Mouse (Mus musculus): ENCODE data around the gene Nrip1.

The Nrip1 gene

DNA sequence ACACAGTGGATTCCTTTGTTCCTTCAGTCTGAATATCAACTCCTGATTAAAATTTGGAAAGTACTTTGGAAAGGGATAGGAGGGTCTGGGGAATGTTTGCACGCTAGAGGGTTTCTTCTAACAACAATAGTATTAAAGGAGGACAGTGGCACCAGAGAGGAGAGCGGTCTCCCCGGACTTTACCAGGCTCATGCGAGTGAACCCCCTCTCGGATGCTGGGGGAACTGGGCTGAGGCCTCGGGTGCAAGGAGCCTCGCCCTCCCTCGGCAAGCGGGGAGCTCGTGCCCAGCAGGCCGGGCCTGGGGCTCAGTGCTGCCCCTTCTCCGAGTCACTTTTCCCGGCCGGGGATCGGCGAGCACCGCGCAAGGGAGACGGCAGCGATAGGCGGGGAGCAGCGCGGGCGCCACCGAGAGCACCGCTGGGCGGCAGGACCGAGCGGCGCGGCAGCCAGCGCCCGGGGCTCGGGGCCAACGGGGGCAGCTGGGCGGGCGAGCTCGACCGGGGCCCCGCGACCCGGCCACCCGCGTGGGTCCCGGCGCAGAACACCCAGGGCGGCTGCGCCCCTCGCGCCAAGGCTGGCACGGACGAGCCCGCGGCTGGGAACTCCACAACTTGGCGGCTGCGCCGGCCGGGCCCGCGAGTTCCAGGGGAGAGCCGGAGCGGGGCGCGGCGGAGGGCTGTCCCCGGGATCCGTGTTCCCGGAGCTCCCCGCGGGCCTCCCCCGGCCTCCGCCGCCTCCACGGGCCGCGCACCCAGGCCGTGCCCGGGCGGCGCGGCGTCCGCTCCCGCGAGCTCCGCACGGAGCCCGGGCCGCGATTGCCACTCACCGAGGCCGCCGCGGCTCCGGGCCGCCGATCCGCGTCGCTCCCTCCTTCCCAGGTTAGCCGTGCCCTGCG lies 1.3 kb downstream of the Nrip1 start:
- DNase-seq (ENCODE audit: low read depth in 2 of 2, low spot score in 2 of 2), result peak; percentile 31 to 49

DNA sequence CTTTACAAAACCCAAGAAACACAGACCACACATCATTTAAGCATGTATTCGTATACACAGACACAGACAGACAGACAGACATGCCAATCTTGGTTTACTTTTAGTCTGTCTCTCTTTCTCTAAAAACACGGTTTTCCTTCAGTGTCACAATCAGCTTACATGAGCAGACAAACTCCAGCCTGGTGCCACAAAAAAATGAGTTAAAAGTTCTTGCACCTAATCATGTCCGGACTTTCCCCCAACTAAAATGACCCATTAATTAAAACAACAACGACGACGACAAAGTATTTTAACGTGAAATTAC lies 2.1 kb downstream of the Nrip1 start:
- DNase-seq (ENCODE audit: low read depth in 2 of 2, low spot score in 2 of 2), result no peak

DNA sequence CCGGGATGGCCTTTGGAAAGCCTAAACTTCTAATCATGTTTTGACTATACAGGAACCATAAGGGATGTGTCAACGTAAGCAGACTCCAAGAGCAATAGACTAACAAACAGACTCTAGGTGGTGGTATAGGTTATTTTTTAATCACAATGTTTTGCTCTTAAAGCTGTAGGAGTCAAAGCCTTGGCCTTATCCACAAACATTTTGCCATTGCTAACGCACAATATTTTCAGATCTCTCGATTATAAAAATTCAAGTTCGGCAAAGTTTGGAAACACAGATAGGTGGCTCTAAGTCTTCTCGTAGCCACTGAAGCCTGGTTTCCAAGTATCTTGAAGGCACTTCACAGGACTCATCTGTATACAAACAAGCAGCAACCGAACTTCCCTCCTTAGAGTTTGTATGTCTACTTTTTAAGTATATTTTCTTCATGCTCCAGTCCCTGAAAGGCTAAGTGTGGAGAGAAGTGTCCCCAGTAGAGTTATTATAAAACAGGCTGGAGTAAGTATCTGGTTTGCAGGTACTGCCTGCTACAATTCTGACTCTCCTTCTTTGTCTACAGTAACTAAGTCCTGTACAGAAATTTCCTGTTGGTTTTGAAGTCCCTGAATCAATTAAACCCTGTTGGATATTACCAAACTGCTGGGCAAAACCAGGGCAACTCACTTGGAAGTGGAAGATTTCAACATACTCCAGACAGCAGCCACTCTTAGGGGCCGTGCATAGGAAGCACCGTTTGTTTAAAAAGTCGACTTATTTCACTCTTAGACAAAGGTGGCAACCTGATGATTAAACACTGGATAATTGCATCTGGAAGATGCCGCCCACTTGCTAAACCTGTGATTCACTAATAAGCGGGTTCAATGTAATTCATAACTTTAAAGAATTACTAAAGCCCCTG lies 2.7 kb downstream of the Nrip1 start:
- DNase-seq (ENCODE audit: low read depth in 2 of 2, low spot score in 2 of 2), result no peak

DNA sequence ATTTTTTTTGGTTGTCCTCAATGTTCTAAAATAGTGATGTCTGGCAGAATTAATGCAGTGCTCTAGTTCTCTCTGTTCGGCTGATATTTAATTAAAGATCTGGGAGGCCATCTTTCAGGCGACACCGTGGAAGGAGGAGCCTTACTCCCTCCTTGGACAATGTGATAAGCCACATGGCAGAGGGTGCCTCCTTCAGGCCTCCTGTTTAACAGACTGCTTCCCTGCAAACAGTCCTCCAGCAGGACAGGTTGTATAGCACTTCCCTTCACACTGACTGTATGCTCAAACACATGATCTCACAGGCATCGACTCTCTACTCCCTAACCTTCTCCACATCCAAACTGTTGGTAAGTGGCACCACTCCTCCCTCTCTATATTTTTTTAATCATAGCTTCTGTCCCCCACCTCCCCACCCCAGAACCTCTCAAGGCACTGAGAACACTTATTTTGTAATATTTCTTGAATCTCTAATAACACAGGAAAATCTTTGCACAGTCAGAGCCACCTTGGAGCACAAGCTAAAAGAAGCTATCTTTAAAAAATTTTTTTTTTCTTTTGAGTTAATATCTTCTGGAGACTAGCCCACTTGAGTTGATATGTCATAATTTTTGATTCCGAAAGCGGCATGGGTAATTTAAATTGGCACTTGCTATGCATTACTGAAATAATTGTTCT lies 3.4 kb downstream of the Nrip1 start:
- no peak for DNase-seq (ENCODE audit: low read depth in 2 of 2, low spot score in 2 of 2)

DNA sequence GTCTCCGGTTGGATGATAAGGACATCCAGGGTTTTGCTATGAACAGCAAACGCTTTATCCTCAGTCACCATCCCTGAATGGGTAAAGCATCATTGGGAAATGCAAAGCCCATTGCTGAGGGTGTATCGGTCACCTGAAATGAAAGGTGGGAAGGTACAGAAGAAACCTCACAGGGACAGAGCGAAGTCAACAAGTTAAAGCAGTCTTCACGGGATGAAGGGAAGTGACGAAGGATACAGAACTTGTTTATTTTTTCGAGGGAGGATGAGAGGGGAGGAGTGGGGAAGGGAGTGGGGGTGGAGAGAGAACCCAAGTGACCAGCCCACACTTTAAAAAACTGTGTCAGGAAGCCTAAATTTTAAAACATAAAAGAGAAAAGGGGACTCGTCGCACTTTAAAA lies 4.4 kb downstream of the Nrip1 start:
- DNase-seq (ENCODE audit: low read depth in 2 of 2, low spot score in 2 of 2), result no peak

DNA sequence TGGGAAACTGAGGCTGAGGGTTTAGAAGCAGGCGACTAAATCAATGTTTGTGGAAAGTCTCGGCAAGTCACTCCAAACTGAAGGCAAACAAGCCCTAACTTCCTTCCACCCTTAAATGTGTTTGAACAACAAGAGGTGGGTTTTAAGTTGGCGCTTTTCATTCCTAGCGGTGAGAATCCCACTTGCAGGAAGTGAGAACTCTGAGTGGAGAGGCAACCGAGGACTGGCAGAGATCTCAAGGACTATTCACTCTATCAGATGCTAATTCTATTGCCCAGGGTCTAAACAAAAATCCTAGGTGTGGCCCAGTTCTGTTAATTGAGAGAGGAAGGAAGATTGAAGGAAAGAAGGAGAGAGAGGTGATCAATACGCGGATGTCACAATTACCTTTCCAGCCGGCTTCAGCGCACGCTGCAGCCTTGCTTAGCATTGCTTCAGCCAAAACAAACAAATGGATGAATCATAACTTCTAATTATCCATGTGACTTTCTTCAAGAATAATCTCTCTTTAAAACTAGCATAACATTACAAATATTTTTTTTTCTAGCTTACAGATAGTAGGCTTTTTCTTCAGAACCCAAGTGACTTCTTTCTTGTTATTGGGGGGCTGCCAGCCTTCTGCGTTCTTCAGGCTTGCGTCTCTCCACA lies 6.2 kb downstream of the Nrip1 start:
- no peak for DNase-seq (ENCODE audit: low read depth in 2 of 2, low spot score in 2 of 2)

DNA sequence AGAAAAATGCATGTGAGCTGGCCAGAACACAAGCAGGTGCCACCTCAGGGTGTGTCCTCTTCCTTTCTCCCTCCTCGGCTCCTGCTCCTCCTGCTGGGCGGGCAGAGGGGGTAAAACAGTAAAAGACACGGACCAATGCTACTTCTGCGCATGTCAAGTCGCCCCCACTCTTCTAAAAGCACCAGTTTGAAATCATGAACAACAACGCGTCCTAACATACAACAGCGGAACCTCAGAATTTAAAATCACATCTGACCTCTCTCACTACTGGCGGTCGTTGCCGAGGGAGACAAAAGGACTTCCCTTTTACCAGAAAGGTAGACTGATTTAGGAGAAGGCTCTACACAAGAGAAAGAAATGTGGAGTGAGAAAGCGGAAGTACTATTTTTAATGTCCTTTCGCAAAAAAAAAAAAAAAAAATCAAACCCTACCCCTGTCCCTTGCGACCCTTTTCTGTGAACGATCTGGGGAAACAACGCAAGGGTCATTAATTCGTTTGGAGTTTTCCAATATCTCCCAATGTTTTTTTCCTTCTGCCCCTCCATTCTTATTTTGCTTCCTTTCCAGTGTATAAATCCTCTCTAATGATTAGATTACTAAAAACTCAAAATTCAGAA lies 7.7 kb downstream of the Nrip1 start:
- DNase-seq (ENCODE audit: low read depth in 2 of 2, low spot score in 2 of 2), result peak; percentile 42 to 45

DNA sequence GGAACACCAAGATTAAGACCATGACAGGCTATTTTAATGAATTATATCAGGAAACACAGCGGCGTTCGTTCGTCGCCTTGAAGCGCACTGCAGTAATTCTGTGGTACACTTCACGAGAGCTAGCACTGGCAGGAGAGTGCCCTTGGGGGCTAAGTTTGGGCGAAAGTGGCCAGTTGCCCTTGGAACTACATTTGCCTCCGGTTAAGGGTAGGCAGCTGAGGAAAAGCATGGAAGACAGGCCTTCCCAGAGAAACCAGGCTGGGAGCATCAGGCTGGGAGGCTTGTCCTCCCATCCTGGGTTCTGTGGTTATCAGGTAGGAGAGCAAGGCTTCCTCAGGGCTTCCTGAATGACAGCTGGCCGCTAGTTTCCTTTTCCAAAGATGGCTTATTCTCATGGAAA lies 8.4 kb downstream of the Nrip1 start:
- DNase-seq (ENCODE audit: low read depth in 2 of 2, low spot score in 2 of 2), result no peak

DNA sequence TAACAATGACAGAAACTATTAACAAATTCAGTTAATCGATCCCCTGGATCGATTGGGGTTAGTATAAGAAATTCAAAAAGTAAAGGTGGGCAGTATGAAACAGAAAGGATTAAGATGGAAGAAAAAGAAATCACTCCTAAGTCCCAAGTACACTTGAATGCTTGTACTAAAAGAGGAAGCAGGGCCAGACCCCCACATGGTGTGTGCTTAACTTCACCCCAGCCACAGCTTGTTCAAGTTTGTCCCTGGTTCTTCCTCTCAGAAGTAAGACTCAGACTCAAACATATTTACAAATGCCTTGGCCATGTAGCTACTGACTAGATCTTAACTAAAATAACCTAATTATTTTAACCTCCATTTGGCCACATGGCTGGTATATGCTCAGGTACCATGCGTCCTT lies 10.0 kb downstream of the Nrip1 start:
- no peak for DNase-seq (ENCODE audit: low read depth in 2 of 2, low spot score in 2 of 2)

DNA sequence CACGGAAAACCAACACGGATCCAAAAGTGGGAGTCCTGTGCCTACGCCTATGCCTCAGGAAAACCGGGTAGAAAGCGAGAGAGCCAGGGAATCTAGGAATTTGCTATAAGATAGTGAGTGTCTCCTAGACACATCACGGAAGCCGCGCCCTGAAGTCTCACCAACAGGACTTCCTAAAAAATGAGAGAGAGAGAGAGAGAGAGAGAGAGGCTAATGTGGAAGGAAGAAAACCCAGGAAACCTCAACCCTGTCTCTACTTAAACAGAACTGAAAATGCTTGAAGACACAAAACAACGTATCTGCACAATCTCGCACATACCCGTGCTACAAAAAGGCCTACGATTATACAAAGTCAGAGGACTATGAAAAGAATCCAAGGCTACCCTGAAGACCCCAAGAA lies 10.6 kb downstream of the Nrip1 start:
- no peak for DNase-seq (ENCODE audit: low read depth in 2 of 2, low spot score in 2 of 2)

DNA sequence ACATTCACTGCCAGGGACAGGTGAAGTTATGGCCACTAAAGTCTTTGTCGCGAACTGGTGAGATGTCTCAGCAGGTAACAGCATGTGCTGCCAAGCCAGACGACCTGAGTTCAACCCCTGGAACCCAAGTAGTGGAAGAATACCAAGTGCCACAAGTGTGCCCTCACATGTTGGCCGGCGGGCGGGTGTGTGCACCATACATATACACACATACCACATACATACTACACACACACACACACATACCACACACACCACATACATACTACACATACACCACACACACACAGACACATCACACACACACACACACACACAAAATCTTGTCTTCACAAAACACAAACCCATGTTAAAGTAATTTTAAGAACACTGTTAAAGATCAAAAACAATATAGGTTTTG lies 13.2 kb downstream of the Nrip1 start:
- no peak for DNase-seq (ENCODE audit: low read depth in 2 of 2, low spot score in 2 of 2)

DNA sequence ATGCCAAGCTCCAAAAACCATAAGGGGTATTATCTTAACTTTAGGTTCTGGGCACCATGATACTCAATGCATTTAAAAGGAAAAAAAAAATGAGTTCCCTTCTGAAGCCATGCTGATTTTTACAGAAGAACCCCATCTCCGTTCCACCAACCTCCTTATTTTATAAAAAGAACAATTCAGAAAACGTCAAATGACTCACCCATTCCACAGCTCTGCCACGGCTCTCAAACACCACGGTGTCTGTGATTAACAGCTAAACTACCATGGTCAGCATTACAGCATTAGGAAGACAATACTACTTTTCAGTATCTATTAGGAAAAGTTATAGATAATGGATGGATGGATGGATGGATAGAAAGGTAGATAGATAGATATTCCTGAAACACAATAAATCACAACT lies 14.9 kb downstream of the Nrip1 start:
- no peak for DNase-seq (ENCODE audit: low read depth in 2 of 2, low spot score in 2 of 2)

DNA sequence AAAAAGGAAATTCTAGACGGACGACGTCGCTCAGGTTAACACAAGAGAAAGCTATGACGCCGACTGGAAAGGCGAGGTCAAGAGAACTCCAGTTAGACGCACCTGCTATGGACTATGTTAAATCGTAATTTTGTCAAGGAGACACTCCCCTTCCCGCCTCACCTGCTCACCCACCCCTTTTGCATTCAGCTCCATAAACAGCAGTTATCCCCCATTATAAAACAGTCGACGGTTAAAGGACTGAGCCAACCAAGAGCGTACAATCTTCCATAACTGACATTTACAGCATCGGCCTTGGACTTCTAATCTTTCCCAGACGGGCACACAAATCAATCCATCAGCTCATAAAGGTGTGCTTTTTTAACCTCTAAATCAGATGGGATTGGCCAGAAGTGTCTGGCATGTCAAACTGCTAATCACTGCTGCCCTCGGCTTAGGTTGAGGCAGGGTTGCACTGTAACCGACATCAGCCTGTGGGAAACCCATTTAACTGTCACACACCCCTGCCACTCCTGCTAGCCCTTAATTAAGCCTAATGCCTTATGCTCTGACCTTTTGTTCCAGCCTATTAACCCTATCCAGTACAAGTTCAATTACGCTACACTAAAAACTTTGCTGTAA lies 15.4 kb downstream of the Nrip1 start:
- no peak for DNase-seq (ENCODE audit: low read depth in 2 of 2, low spot score in 2 of 2)

DNA sequence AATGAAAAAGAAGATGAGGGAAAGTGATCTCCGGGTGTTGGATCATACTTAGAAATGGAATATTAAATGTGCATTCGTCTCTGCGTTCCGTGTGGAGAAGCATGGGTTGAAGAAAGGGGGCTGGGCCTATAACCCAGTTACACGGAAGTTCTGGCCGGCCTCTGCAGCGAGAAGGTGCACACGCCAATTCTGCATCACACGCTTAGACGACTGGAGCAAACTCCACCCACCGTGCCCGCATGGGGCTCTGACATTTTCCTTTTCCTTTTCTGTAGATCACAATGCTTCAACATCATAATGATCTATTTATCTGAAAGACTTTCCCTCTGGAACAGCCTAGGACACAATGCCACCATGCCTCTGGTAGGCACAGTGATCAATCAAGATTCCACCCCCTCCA lies 16.5 kb downstream of the Nrip1 start:
- DNase-seq (ENCODE audit: low read depth in 2 of 2, low spot score in 2 of 2), result no peak

DNA sequence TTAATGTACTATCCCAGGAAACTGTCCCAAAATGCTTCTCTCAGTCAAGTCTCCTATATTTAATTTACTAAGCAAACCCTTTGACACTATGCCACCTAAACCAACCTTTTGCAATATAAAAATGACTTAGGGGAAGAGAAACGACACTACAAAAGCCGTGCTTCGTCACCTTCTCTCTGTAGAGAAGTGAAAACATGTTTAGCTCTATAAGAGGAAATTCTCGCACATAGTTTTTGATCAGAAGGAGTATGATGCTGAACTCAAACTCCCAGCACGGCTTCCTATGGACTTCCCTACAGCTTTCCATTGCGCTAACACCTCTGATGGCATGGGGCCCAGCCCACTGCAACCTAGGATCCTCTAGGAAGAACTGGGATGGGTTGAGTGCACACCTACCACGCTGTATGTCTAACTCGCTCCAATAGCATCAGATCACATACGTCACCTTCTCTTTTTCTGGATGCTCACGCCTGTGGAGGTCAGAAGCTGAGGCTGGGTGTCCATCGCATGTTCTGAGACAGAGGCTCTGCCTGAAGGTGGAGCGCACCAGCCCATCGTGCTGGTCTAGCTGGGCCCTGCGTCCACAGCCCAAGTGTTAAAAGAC lies 17.6 kb downstream of the Nrip1 start:
- DNase-seq (ENCODE audit: low read depth in 2 of 2, low spot score in 2 of 2), result no peak

DNA sequence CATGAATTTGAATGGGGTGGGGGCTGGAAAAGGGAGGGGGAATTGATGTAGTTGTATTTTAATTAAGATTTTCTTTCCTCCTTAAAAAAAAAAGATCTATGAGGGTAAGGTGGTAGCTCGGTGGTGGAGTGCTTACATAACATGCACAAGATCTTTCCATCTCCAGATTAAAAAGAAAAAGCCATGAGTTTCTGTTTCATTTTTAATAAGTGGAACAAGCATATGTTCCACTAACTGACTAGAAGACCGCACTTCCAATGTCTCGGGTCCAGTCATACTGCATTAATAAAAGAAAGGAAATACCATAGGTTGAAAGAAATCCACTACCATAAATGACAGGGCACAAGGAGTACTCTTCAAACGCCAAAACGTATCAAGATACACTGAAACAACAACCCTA lies 18.4 kb downstream of the Nrip1 start:
- DNase-seq (ENCODE audit: low read depth in 2 of 2, low spot score in 2 of 2), result no peak

DNA sequence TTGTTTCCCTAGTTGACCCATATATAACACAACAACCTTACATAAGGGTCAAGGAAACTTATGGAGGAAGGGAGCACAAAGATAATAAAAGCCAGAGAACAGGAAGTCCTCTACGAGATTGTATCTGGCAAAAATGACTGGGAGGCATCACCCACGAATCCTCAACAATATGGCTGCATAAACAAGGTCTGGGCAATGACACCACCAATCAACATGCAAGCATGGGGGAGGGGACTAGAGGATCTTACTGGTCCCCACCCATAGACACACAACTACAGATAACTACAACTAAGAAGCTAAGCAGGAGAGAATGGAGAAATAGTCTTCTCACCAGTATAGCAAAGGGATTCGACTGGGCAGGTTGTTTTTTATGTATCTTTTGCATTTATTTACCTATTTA lies 18.8 kb downstream of the Nrip1 start:
- no peak for DNase-seq (ENCODE audit: low read depth in 2 of 2, low spot score in 2 of 2)

DNA sequence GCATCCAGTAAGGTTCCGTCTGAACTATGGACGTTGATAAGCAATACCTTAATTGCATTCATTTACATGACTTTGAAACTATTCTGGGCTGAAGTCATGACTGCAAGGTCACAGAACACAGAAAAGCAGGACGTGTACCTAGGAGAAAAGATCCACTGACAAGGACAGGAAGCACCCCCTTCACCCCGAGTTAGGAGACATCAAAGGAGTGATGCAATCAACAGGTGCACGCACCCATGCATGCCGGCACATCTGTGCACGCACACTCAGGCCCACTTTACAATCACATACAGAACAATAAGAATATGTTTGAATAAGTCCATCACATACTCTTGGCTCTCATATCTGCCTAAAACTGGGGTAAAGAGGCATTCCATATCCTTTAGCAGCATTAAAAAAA lies 19.3 kb downstream of the Nrip1 start:
- DNase-seq (ENCODE audit: low read depth in 2 of 2, low spot score in 2 of 2), result peak; percentile 44 to 51

DNA sequence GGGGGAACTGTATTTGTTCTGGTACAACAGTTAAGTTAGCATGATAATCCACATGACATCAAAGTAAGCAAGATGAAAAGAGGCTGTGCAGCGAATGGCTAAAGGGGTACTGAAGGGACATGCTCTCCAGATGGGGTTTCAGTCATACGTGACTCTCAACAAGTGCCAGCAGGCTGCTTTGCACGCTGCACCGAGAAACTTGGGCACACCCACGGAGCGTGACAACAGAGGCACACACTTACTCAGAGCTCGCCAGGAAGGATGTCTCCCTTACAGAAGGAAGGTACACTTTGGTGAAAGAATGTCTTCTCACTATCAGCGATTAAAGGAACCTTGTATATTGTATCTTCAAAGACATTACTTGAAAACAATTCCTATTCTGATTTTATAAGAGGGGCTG lies 22.7 kb downstream of the Nrip1 start:
- no peak for DNase-seq (ENCODE audit: low read depth in 2 of 2, low spot score in 2 of 2)

DNA sequence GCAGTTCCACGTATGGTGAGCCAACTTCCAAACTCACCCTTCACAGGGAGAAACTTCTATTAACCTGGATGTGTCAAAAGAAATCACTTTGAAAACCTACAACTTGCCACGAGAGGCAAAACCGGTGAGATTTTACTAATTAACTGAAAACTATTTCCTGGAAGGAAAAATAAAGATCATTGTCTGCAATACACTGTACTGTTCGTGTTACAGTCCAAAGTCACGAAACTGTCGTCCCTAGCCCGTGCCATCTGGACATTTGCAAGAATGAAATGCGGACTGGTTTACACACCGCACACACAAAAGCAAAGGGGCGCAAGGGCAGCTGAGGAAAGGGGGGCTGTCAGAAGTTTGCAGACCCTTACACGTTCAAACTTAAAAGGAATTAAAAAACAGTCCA lies 24.6 kb downstream of the Nrip1 start:
- no peak for DNase-seq (ENCODE audit: low read depth in 2 of 2, low spot score in 2 of 2)
